Mouse (Mus musculus): ENCODE data around the gene Mgat4e. TPM values are rescaled to one million over a fixed set of nuclear protein-coding genes. Genes with fewer than 3 reads are reported as not detected.

Mgat4e gene
- polyA plus RNA-seq (2015; fragmentation: Nextera tagmentation; extraction: Ambion mirVana): not detected in 2 replicates

GRCm38 (mm10) chr1:134549632-134550132 is at the start of gene Mgat4e:
Gene Mgat4e, minus strand, starts transcription at chr1:134549682.
- H3K36me3 ChIP-seq: no peaks in the 10 kb centered on the region
- 0 out of 2 replicates have a peak, but pooled peaks cover 3% of the 10 kb centered on the region for H3K9me3 ChIP-seq (replicated peaks)
- no peaks in the 10 kb centered on the region for H3K27me3 ChIP-seq
- no peaks in the 10 kb centered on the region for H3K4me1 ChIP-seq (replicated peaks)
- WGBS: 61% methylated on average over 7 of the region's 7 CpGs
- no peak for ATAC-seq (replicated peaks; ENCODE audit: insufficient number of reproducible peaks, insufficient read depth, low FRiP score, low read depth)
- no peak within 1 kb of the TSS for H3K4me2 ChIP-seq
- no peak within 1 kb of the TSS for H3K27ac ChIP-seq
- no peak within 1 kb of the TSS for H3K4me3 ChIP-seq
- H3K9ac ChIP-seq: no peak within 1 kb of the TSS

- WGBS: 76% methylated on average over 9 of the region's 9 CpGs
- peaks cover 71% of the 10 kb centered on the region for H3K36me3 ChIP-seq
Measured at GRCm38 (mm10) chr1:134597339-134598054, 48.0 kb upstream of the Mgat4e start.

GRCm38 (mm10) chr1:134591773-134592172 is 42.3 kb upstream of the Mgat4e start:
- WGBS: 86% methylated on average over 2 of the region's 2 CpGs
- no peak for ATAC-seq (replicated peaks; ENCODE audit: insufficient number of reproducible peaks, insufficient read depth, low FRiP score, low read depth)
- Histone ChIP-seq H3K36me3 (peaks cover 42% of the 10 kb centered on the region), H3K4me2 (no peak overlapping the region), H3K27ac (no peak overlapping the region), H3K4me1 (replicated peaks) (no peaks in the 10 kb centered on the region), H3K4me3 (no peak overlapping the region), H3K9me3 (replicated peaks) (no peaks in the 10 kb centered on the region), H3K9ac (no peak overlapping the region), H3K27me3 (no peaks in the 10 kb centered on the region)

More at GRCm38 (mm10) chr1:134597339-134598054, 48.0 kb upstream of the Mgat4e start:
- Histone ChIP-seq H3K9ac (no peak overlapping the region), H3K27ac (no peak overlapping the region), H3K4me3 (no peak overlapping the region), H3K4me2 (no peak overlapping the region), H3K4me1 (replicated peaks) (no peaks in the 10 kb centered on the region), H3K9me3 (replicated peaks) (no peaks in the 10 kb centered on the region), H3K27me3 (no peaks in the 10 kb centered on the region)
- no peak for ATAC-seq (replicated peaks; ENCODE audit: insufficient number of reproducible peaks, insufficient read depth, low FRiP score, low read depth)

- no peaks in the 10 kb centered on the region for H3K4me1 ChIP-seq (replicated peaks)
- H3K36me3 ChIP-seq: peaks cover 46% of the 10 kb centered on the region
- no peaks in the 10 kb centered on the region for H3K9me3 ChIP-seq (replicated peaks)
- no peak for ATAC-seq (replicated peaks; ENCODE audit: insufficient number of reproducible peaks, insufficient read depth, low FRiP score, low read depth)
- no peak overlapping the region for H3K9ac ChIP-seq
- no peaks in the 10 kb centered on the region for H3K27me3 ChIP-seq
- H3K27ac ChIP-seq: no peak overlapping the region
- no peak overlapping the region for H3K4me2 ChIP-seq
- H3K4me3 ChIP-seq: no peak overlapping the region
Measured at GRCm38 (mm10) chr1:134589676-134590075, 40.2 kb upstream of the Mgat4e start.

GRCm38 (mm10) chr1:134583560-134583959 is 34.1 kb upstream of the Mgat4e start:
- Histone ChIP-seq H3K36me3 (peaks cover 24% of the 10 kb centered on the region), H3K27ac (no peak overlapping the region), H3K4me1 (replicated peaks) (peaks cover 4% of the 10 kb centered on the region), H3K4me2 (no peak overlapping the region), H3K9me3 (replicated peaks) (no peaks in the 10 kb centered on the region), H3K9ac (no peak overlapping the region), H3K27me3 (no peaks in the 10 kb centered on the region), H3K4me3 (no peak overlapping the region)
- ATAC-seq (replicated peaks; ENCODE audit: insufficient number of reproducible peaks, insufficient read depth, low FRiP score, low read depth): no peak
- WGBS: 58% methylated on average over 3 of the region's 3 CpGs

- Histone ChIP-seq H3K9me3 (replicated peaks) (no peaks in the 10 kb centered on the region), H3K9ac (no peak overlapping the region), H3K27me3 (no peaks in the 10 kb centered on the region), H3K27ac (no peak overlapping the region), H3K4me3 (no peak overlapping the region), H3K36me3 (peaks cover 8% of the 10 kb centered on the region), H3K4me1 (replicated peaks) (peaks cover 4% of the 10 kb centered on the region), H3K4me2 (no peak overlapping the region)
- 89% methylated on average over 2 of the region's 2 CpGs for WGBS
- ATAC-seq (replicated peaks; ENCODE audit: insufficient number of reproducible peaks, insufficient read depth, low FRiP score, low read depth): no peak
Measured at GRCm38 (mm10) chr1:134580796-134581195, 31.3 kb upstream of the Mgat4e start.

GRCm38 (mm10) chr1:134577384-134578120 is 28.1 kb upstream of the Mgat4e start:
- WGBS: 81% methylated on average over 6 of the region's 6 CpGs
- no peak overlapping the region for H3K9ac ChIP-seq
- H3K27me3 ChIP-seq: no peaks in the 10 kb centered on the region
- ATAC-seq (replicated peaks; ENCODE audit: insufficient number of reproducible peaks, insufficient read depth, low FRiP score, low read depth): no peak
- no peaks in the 10 kb centered on the region for H3K9me3 ChIP-seq (replicated peaks)
- no peaks in the 10 kb centered on the region for H3K4me1 ChIP-seq (replicated peaks)
- H3K4me2 ChIP-seq: no peak overlapping the region
- no peak overlapping the region for H3K4me3 ChIP-seq
- no peak overlapping the region for H3K27ac ChIP-seq
- H3K36me3 ChIP-seq: no peaks in the 10 kb centered on the region

GRCm38 (mm10) chr1:134573932-134574315 is 24.4 kb upstream of the Mgat4e start:
- Histone ChIP-seq H3K9me3 (replicated peaks) (no peaks in the 10 kb centered on the region), H3K36me3 (no peaks in the 10 kb centered on the region), H3K9ac (no peak overlapping the region), H3K27me3 (no peaks in the 10 kb centered on the region), H3K4me2 (no peak overlapping the region), H3K4me1 (replicated peaks) (no peaks in the 10 kb centered on the region), H3K27ac (no peak overlapping the region), H3K4me3 (no peak overlapping the region)
- no peak for ATAC-seq (replicated peaks; ENCODE audit: insufficient number of reproducible peaks, insufficient read depth, low FRiP score, low read depth)
- 76% methylated on average over 5 of the region's 5 CpGs for WGBS

- Histone ChIP-seq H3K27ac (no peak overlapping the region), H3K4me1 (replicated peaks) (no peaks in the 10 kb centered on the region), H3K4me2 (no peak overlapping the region), H3K36me3 (no peaks in the 10 kb centered on the region), H3K9ac (no peak overlapping the region), H3K27me3 (no peaks in the 10 kb centered on the region), H3K4me3 (no peak overlapping the region), H3K9me3 (replicated peaks) (no peaks in the 10 kb centered on the region)
- no peak for ATAC-seq (replicated peaks; ENCODE audit: insufficient number of reproducible peaks, insufficient read depth, low FRiP score, low read depth)
- WGBS: 58% methylated on average over 1 of the region's 1 CpGs
Measured at GRCm38 (mm10) chr1:134573300-134573931, 23.9 kb upstream of the Mgat4e start.

- H3K4me3 ChIP-seq: no peak overlapping the region
- no peak overlapping the region for H3K27ac ChIP-seq
- no peak overlapping the region for H3K4me2 ChIP-seq
- no peaks in the 10 kb centered on the region for H3K9me3 ChIP-seq (replicated peaks)
- H3K9ac ChIP-seq: no peak overlapping the region
- H3K4me1 ChIP-seq (replicated peaks): peaks cover 11% of the 10 kb centered on the region; the same call in 1 of the 2 replicates
- no peak for ATAC-seq (replicated peaks; ENCODE audit: insufficient number of reproducible peaks, insufficient read depth, low FRiP score, low read depth)
- no peaks in the 10 kb centered on the region for H3K36me3 ChIP-seq
- no peaks in the 10 kb centered on the region for H3K27me3 ChIP-seq
- 55% methylated on average over 3 of the region's 3 CpGs for WGBS
Measured at GRCm38 (mm10) chr1:134570631-134571030, 21.1 kb upstream of the Mgat4e start.

GRCm38 (mm10) chr1:134570171-134570570 is 20.7 kb upstream of the Mgat4e start:
- no peak for ATAC-seq (replicated peaks; ENCODE audit: insufficient number of reproducible peaks, insufficient read depth, low FRiP score, low read depth)
- Histone ChIP-seq H3K36me3 (no peaks in the 10 kb centered on the region), H3K4me2 (no peak overlapping the region), H3K27ac (no peak overlapping the region), H3K9me3 (replicated peaks) (no peaks in the 10 kb centered on the region), H3K27me3 (no peaks in the 10 kb centered on the region), H3K4me1 (replicated peaks) (peaks cover 11% of the 10 kb centered on the region; the same call in 1 of the 2 replicates), H3K9ac (no peak overlapping the region), H3K4me3 (no peak overlapping the region)
- 92% methylated on average over 9 of the region's 9 CpGs for WGBS
